Mouse (Mus musculus) lung, postnatal 0 days (tissue): Measurements from ENCODE around the gene Igsf11. TPM values are rescaled to one million over a fixed set of nuclear protein-coding genes. Genes with fewer than 3 reads are reported as not detected.

Experiments used
- ATAC-seq: fragments of 200-750 bp; cut with Nextera tagmentation; 2 replicates; pipeline ENCODE4 v1.8.0; 2017; ENCODE audit warnings: moderate library complexity
- DNase-seq: peaks from one replicate; pipeline ENCODE4 v3.0.0-alpha.2; 2016; ENCODE audit warnings: low spot score
- H3K27ac ChIP-seq: fragments of 300-500 bp; sonication (generic); 2 replicates; pipeline ENCODE4 v1.5.1; 2014; ENCODE audit warnings: antibody characterized with exemption, mild to moderate bottlenecking, low read length, mixed read lengths
- H3K27me3 ChIP-seq: fragments of 300-500 bp; sonication (generic); replicated peaks from 2 replicates; pipeline ENCODE4 v1.6.1; 2014; ENCODE audit warnings: low read length, mixed read lengths; ENCODE audit not compliant: insufficient read depth
- H3K36me3 ChIP-seq: fragments of 300-500 bp; sonication (generic); 2 replicates; pipeline ENCODE4 v1.6.1; 2014; ENCODE audit warnings: low read length, mixed read lengths; ENCODE audit not compliant: insufficient read depth
- H3K4me1 ChIP-seq: fragments of 300-500 bp; sonication (generic); 2 replicates; pipeline ENCODE4 v1.6.1; 2014; ENCODE audit warnings: antibody characterized with exemption, low read depth, low read length, mixed read lengths; ENCODE audit not compliant: insufficient read depth
- H3K4me2 ChIP-seq: fragments of 300-500 bp; sonication (generic); replicated peaks from 2 replicates; pipeline ENCODE4 v1.6.1; 2014; ENCODE audit warnings: low read depth, mild to moderate bottlenecking, low read length, moderate library complexity, mixed read lengths
- H3K4me3 ChIP-seq: fragments of 300-500 bp; sonication (generic); 2 replicates; pipeline ENCODE4 v1.5.1; 2014; ENCODE audit warnings: low read depth, low read length
- H3K9ac ChIP-seq: fragments of 300-500 bp; sonication (generic); replicated peaks from 2 replicates; pipeline ENCODE4 v1.6.1; 2014; ENCODE audit warnings: low read depth, mild to moderate bottlenecking
- H3K9me3 ChIP-seq: fragments of 300-500 bp; sonication (generic); 2 replicates; pipeline ENCODE4 v1.6.1; 2016; ENCODE audit warnings: low read length, mixed read lengths
- CTCF ChIP-seq: IDR thresholded peaks from 2 replicates; pipeline ENCODE4 v1.5.1; 2016; ENCODE audit warnings: antibody characterized with exemption, mild to moderate bottlenecking
- EP300 ChIP-seq: IDR thresholded peaks from 2 replicates; pipeline ENCODE4 v1.6.1; 2016; ENCODE audit warnings: antibody characterized with exemption, mild to moderate bottlenecking, control low read depth
- WGBS: fragments of 180-500 bp; shearing (Covaris S2); extraction: QIAGEN DNeasy Blood & Tissue Kit; methylation state at CpG from one replicate; pipeline ENCODE4 v1.1.7; 2014; 5-methylcytosine and 5-hydroxymethylcytosine counted together
- polyA plus RNA-seq: library from polyadenylated mRNA; unstranded; fragments of >200 nt; fragmentation: Nextera tagmentation; extraction: Ambion mirVana; gene quantifications from 2 replicates; pipeline ENCODE4 v1.2.1, GENCODE M21; 2015

Igsf11 gene
- polyA plus RNA-seq, 1 experiment from 2014 or later, result 0.35 TPM

GRCm38 (mm10) chr16:38961865-38962264 is 69.4 kb downstream of the Igsf11 start:
- WGBS, result 80% methylated on average over 2 of the region's 2 CpGs
- Histone ChIP-seq H3K9me3 (no peaks in the 10 kb centered on the region), H3K27me3 (no peaks in the 10 kb centered on the region; the same call in 1 of the 2 replicates), H3K36me3 (no peaks in the 10 kb centered on the region), H3K27ac (no peak overlapping the region), H3K9ac (no peak overlapping the region), H3K4me2 (no peak overlapping the region), H3K4me1 (no peaks in the 10 kb centered on the region), H3K4me3 (no peak overlapping the region)
- TF ChIP-seq EP300, result no peak
- no peak for TF ChIP-seq CTCF
- DNase-seq (no peak), ATAC-seq (no peak)

- Histone ChIP-seq H3K27ac (no peak overlapping the region), H3K4me2 (no peak overlapping the region), H3K9me3 (no peaks in the 10 kb centered on the region), H3K4me1 (no peaks in the 10 kb centered on the region), H3K4me3 (no peak overlapping the region), H3K36me3 (no peaks in the 10 kb centered on the region), H3K27me3 (no peaks in the 10 kb centered on the region; the same call in 1 of the 2 replicates), H3K9ac (no peak overlapping the region)
- DNase-seq (no peak), ATAC-seq (no peak)
- TF ChIP-seq EP300, result no peak
- no peak for TF ChIP-seq CTCF
- 70% methylated on average over 9 of the region's 9 CpGs for WGBS
These were observed 70.2 kb downstream of the Igsf11 start for GRCm38 (mm10) chr16:38962695-38963094.

- Histone ChIP-seq H3K27me3 (no peaks in the 10 kb centered on the region), H3K9ac (no peak overlapping the region), H3K4me1 (no peaks in the 10 kb centered on the region), H3K9me3 (no peaks in the 10 kb centered on the region), H3K4me2 (no peak overlapping the region), H3K36me3 (no peaks in the 10 kb centered on the region), H3K4me3 (no peak overlapping the region), H3K27ac (no peak overlapping the region)
- 83% methylated on average over 10 of the region's 10 CpGs for WGBS
- no peak for ATAC-seq
- no peak for TF ChIP-seq EP300
- no peak for TF ChIP-seq CTCF
- DNase-seq, result no peak
These were observed 74.6 kb downstream of the Igsf11 start for GRCm38 (mm10) chr16:38967026-38967425.

GRCm38 (mm10) chr16:38976151-38976550 is 83.7 kb downstream of the Igsf11 start:
- Histone ChIP-seq H3K36me3 (no peaks in the 10 kb centered on the region), H3K9ac (no peak overlapping the region), H3K9me3 (no peaks in the 10 kb centered on the region), H3K27ac (no peak overlapping the region), H3K4me3 (no peak overlapping the region), H3K27me3 (no peaks in the 10 kb centered on the region), H3K4me2 (no peak overlapping the region), H3K4me1 (no peaks in the 10 kb centered on the region)
- ATAC-seq (no peak), DNase-seq (no peak)
- TF ChIP-seq EP300 (no peak), CTCF (no peak)
- WGBS, result 76% methylated on average over 13 of the region's 13 CpGs

- Histone ChIP-seq H3K4me3 (no peak overlapping the region), H3K9ac (no peak overlapping the region), H3K4me1 (no peaks in the 10 kb centered on the region), H3K36me3 (no peaks in the 10 kb centered on the region), H3K27ac (no peak overlapping the region), H3K4me2 (no peak overlapping the region), H3K27me3 (no peaks in the 10 kb centered on the region), H3K9me3 (no peaks in the 10 kb centered on the region)
- no peak for DNase-seq
- no peak for ATAC-seq
- no peak for TF ChIP-seq CTCF
- TF ChIP-seq EP300, result no peak
- 65% methylated on average over 2 of the region's 2 CpGs for WGBS
These were observed 86.1 kb downstream of the Igsf11 start for GRCm38 (mm10) chr16:38978546-38978945.

GRCm38 (mm10) chr16:38980546-38980945 is 88.1 kb downstream of the Igsf11 start:
- TF ChIP-seq CTCF, result no peak
- TF ChIP-seq EP300, result no peak
- no peaks in the 10 kb centered on the region for H3K36me3 ChIP-seq
- H3K27ac ChIP-seq, result no peak overlapping the region
- no peak overlapping the region for H3K9ac ChIP-seq
- no peak for ATAC-seq
- H3K27me3 ChIP-seq, result no peaks in the 10 kb centered on the region
- no peak overlapping the region for H3K4me3 ChIP-seq
- WGBS, result 35% methylated on average over 5 of the region's 5 CpGs
- no peak overlapping the region for H3K4me2 ChIP-seq
- DNase-seq, result no peak
- no peaks in the 10 kb centered on the region for H3K4me1 ChIP-seq
- no peaks in the 10 kb centered on the region for H3K9me3 ChIP-seq

GRCm38 (mm10) chr16:38982051-38982450 is 89.6 kb downstream of the Igsf11 start:
- H3K4me2 ChIP-seq, result no peak overlapping the region
- H3K4me3 ChIP-seq, result no peak overlapping the region
- TF ChIP-seq CTCF (no peak), EP300 (no peak)
- H3K4me1 ChIP-seq, result no peaks in the 10 kb centered on the region
- WGBS, result 22% methylated on average over 4 of the region's 5 CpGs
- DNase-seq (no peak), ATAC-seq (no peak)
- no peak overlapping the region for H3K27ac ChIP-seq
- H3K9me3 ChIP-seq, result no peaks in the 10 kb centered on the region
- H3K36me3 ChIP-seq, result no peaks in the 10 kb centered on the region
- H3K27me3 ChIP-seq, result no peaks in the 10 kb centered on the region
- H3K9ac ChIP-seq, result no peak overlapping the region
